Mouse (Mus musculus) small intestine, adult 2 months (tissue): ENCODE measurements around the gene Bclaf1.

Source experiments
- CTCF ChIP-seq: fragments of 200-500 bp; IDR thresholded peaks from 2 replicates; pipeline ENCODE4 v1.5.1; 2012; ENCODE audit warnings: low read depth, mild to moderate bottlenecking, control low read depth, inconsistent platforms, low read length, moderate library complexity, mixed read lengths; ENCODE audit not compliant: insufficient replicate concordance, insufficient read length; ENCODE audit errors: extremely low read depth
- POLR2A ChIP-seq: fragments of 200-500 bp; IDR thresholded peaks from 2 replicates; pipeline ENCODE4 v1.6.1; 2012; ENCODE audit warnings: low read depth, mild to moderate bottlenecking, control low read depth, inconsistent platforms, low read length, moderate library complexity

DNA sequence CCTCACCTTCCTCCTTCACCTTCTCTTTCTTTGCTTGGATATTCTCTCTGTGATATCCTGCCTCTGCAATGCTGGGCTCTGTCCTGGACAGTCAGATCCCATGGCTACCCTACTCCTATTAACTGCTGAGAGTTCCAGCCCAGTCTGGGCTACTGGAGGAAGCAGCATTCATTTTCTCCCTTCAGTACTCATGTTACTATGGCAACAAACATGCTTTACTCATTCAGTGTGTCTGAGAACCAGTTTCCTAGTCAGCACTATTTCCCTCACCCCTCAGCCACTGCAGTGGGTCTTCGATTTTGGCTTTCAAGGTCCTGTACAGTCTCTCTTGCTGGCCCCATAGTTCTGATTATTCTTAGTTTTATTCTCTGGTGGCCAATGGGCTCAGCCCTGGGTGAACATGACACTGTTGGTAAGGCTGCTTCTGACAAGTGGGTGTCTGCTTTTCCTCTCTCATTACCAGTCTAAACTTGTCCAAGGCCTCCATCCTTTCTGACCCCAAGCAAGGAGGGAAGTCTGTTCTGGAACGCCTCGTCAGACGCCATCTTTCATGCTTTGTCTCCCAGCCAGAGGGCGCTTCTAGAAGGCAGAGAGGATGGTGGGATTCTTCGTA, 70.6 kb downstream of the Bclaf1 start:
- no peak for TF ChIP-seq CTCF
- TF ChIP-seq POLR2A = no peak
